Mouse (Mus musculus): ENCODE results near the gene Zfp280c. TPM values are rescaled to one million over a fixed set of nuclear protein-coding genes. Genes with fewer than 3 reads are reported as not detected.

The Zfp280c gene
- polyA plus RNA-seq (2014; fragmentation: Nextera tagmentation; extraction: Ambion mirVana): 12.7 and 12.9 TPM in 2 replicates

- Histone ChIP-seq H3K27me3 (ENCODE audit: control insufficient read depth, insufficient read depth, low read length) (no peaks in the 10 kb centered on the region), H3K4me2 (replicated peaks) (peak within 1 kb of the TSS; percentile 55), H3K4me3 (replicated peaks; ENCODE audit: low read length) (peak within 1 kb of the TSS; percentile 64), H3K9ac (peak within 1 kb of the TSS; percentile 79), H3K36me3 (replicated peaks; ENCODE audit: control insufficient read depth, insufficient read depth) (peaks cover 19% of the 10 kb centered on the region), H3K27ac (peak within 1 kb of the TSS; percentile 85), H3K4me1 (replicated peaks; ENCODE audit: control insufficient read depth, insufficient read depth, low read length) (peaks cover 6% of the 10 kb centered on the region; the same call in 1 of the 2 replicates), H3K9me3 (ENCODE audit: control insufficient read depth, low read length) (no peaks in the 10 kb centered on the region)
- ATAC-seq (ENCODE audit: low FRiP score): peak; percentile 90
- peak; percentile 66 for DNase-seq (ENCODE audit: low spot score)
- 19% methylated on average over 45 of the region's 45 CpGs for WGBS
Measured at GRCm38 (mm10) chrX:48594099-48594760, at the start of gene Zfp280c. Zfp280c (minus strand) TSS chrX:48594504.

GRCm38 (mm10) chrX:48637032-48637431 is 42.7 kb upstream of the Zfp280c start:
- Histone ChIP-seq H3K36me3 (replicated peaks; ENCODE audit: control insufficient read depth, insufficient read depth) (peaks cover 30% of the 10 kb centered on the region), H3K4me3 (replicated peaks; ENCODE audit: low read length) (no peak overlapping the region), H3K9ac (no peak overlapping the region), H3K4me1 (replicated peaks; ENCODE audit: control insufficient read depth, insufficient read depth, low read length) (no peaks in the 10 kb centered on the region), H3K27me3 (ENCODE audit: control insufficient read depth, insufficient read depth, low read length) (no peaks in the 10 kb centered on the region), H3K27ac (no peak overlapping the region), H3K9me3 (ENCODE audit: control insufficient read depth, low read length) (no peaks in the 10 kb centered on the region), H3K4me2 (replicated peaks) (no peak overlapping the region)
- 74% methylated on average over 2 of the region's 2 CpGs for WGBS
- no peak for DNase-seq (ENCODE audit: low spot score)
- ATAC-seq (ENCODE audit: low FRiP score): no peak

DNA sequence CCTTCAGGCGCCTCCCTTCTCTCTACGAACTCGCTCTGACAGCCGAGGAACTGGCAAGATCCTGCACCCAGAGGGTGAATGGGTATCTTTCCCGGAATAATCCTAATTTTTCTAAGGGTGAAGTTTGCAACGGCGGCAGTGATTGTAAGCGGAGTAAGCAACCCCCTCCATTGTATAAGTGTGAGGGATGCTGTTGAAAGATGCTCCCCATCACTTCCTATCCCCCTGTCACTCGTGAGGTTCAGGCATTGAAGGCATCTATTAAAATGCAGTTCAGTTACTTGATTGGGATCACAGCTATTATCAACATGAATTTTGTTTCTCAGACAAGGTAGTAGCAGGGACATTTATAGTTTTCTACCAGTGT is 29.7 kb upstream of the Zfp280c start:
- Histone ChIP-seq H3K4me1 (replicated peaks; ENCODE audit: control insufficient read depth, insufficient read depth, low read length) (0 out of 2 replicates have a peak, but pooled peaks cover 4% of the 10 kb centered on the region), H3K27me3 (ENCODE audit: control insufficient read depth, insufficient read depth, low read length) (no peaks in the 10 kb centered on the region), H3K4me2 (replicated peaks) (peak overlapping the region; percentile 53), H3K27ac (peak overlapping the region; percentile 83; the same call in 1 of the 2 replicates), H3K9ac (peak overlapping the region; percentile 51), H3K36me3 (replicated peaks; ENCODE audit: control insufficient read depth, insufficient read depth) (no peaks in the 10 kb centered on the region), H3K4me3 (replicated peaks; ENCODE audit: low read length) (peak overlapping the region; percentile 46), H3K9me3 (ENCODE audit: control insufficient read depth, low read length) (no peaks in the 10 kb centered on the region)
- WGBS: 21% methylated on average over 9 of the region's 9 CpGs
- DNase-seq (ENCODE audit: low spot score): no peak
- ATAC-seq (ENCODE audit: low FRiP score): peak; percentile 37

- Histone ChIP-seq H3K27me3 (ENCODE audit: control insufficient read depth, insufficient read depth, low read length) (no peaks in the 10 kb centered on the region), H3K27ac (peak within 1 kb of the TSS; percentile 83), H3K9ac (peak within 1 kb of the TSS; percentile 51), H3K4me1 (replicated peaks; ENCODE audit: control insufficient read depth, insufficient read depth, low read length) (0 out of 2 replicates have a peak, but pooled peaks cover 4% of the 10 kb centered on the region), H3K4me3 (replicated peaks; ENCODE audit: low read length) (peak within 1 kb of the TSS; percentile 46), H3K4me2 (replicated peaks) (peak within 1 kb of the TSS; percentile 53), H3K36me3 (replicated peaks; ENCODE audit: control insufficient read depth, insufficient read depth) (no peaks in the 10 kb centered on the region), H3K9me3 (ENCODE audit: control insufficient read depth, low read length) (no peaks in the 10 kb centered on the region)
- DNase-seq (ENCODE audit: low spot score) (peak; percentile 87), ATAC-seq (ENCODE audit: low FRiP score) (peak; percentile 97)
- WGBS: 19% methylated on average over 35 of the region's 38 CpGs
Measured at GRCm38 (mm10) chrX:48623379-48624053, 29.2 kb upstream of the Zfp280c start, which contains the start of gene Slc25a14. Slc25a14 (plus strand) TSS chrX:48623413.

DNA sequence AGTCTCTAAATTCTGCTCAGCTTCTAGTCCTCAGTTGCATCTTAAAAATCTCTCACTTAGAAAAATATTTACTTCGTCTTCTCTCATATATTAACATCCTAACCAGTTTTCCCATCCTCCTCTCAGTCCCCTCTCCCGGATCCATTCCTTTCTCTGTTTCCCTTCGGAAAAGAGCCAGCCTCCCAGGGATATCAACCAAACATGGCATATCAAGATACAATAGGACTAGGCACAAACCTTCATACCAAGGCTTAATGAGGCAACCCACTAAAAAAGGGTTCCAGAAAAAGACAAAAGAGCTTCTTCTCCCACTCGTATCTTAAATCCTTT is 28.7 kb upstream of the Zfp280c start:
- peak overlapping the region; percentile 51 for H3K9ac ChIP-seq
- 16% methylated on average over 4 of the region's 4 CpGs for WGBS
- no peaks in the 10 kb centered on the region for H3K36me3 ChIP-seq (replicated peaks; ENCODE audit: control insufficient read depth, insufficient read depth)
- H3K27me3 ChIP-seq (ENCODE audit: control insufficient read depth, insufficient read depth, low read length): no peaks in the 10 kb centered on the region
- H3K4me2 ChIP-seq (replicated peaks): peak overlapping the region; percentile 48
- DNase-seq (ENCODE audit: low spot score): no peak
- H3K4me1 ChIP-seq (replicated peaks; ENCODE audit: control insufficient read depth, insufficient read depth, low read length): 0 out of 2 replicates have a peak, but pooled peaks cover 4% of the 10 kb centered on the region
- H3K4me3 ChIP-seq (replicated peaks; ENCODE audit: low read length): peak overlapping the region; percentile 46
- no peak for ATAC-seq (ENCODE audit: low FRiP score)
- H3K27ac ChIP-seq: peak overlapping the region; percentile 83
- no peaks in the 10 kb centered on the region for H3K9me3 ChIP-seq (ENCODE audit: control insufficient read depth, low read length)

- 58% methylated on average over 2 of the region's 2 CpGs for WGBS
- Histone ChIP-seq H3K27me3 (ENCODE audit: control insufficient read depth, insufficient read depth, low read length) (no peaks in the 10 kb centered on the region), H3K9ac (no peak overlapping the region), H3K27ac (no peak overlapping the region), H3K9me3 (ENCODE audit: control insufficient read depth, low read length) (no peaks in the 10 kb centered on the region), H3K4me1 (replicated peaks; ENCODE audit: control insufficient read depth, insufficient read depth, low read length) (no peaks in the 10 kb centered on the region), H3K4me3 (replicated peaks; ENCODE audit: low read length) (no peak overlapping the region), H3K4me2 (replicated peaks) (no peak overlapping the region), H3K36me3 (replicated peaks; ENCODE audit: control insufficient read depth, insufficient read depth) (no peaks in the 10 kb centered on the region)
- DNase-seq (ENCODE audit: low spot score) (no peak), ATAC-seq (ENCODE audit: low FRiP score) (no peak)
Measured at GRCm38 (mm10) chrX:48604872-48605271, 10.6 kb upstream of the Zfp280c start.

DNA sequence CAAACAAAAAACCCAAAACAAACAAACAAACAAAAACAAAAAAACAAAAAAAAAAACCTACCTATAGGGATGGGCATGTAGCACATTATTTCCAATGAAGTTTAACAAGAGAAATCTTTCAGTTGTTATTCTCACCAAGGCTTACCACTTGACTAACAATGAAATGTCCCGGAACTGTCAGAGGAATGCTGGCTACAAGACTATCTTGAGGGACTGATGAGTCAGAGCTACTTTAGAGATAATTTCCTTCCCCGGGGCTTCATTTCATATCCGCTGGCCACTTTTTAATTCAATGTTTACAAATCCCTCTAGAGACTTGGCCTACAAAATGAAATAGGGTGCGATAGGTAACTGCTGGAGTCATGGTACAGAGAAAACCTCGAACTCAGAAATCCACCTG is 2.6 kb upstream of the Zfp280c start:
- Histone ChIP-seq H3K4me2 (replicated peaks) (no peak overlapping the region), H3K9ac (no peak overlapping the region), H3K9me3 (ENCODE audit: control insufficient read depth, low read length) (no peaks in the 10 kb centered on the region), H3K4me1 (replicated peaks; ENCODE audit: control insufficient read depth, insufficient read depth, low read length) (peaks cover 6% of the 10 kb centered on the region; the same call in 1 of the 2 replicates), H3K27ac (no peak overlapping the region), H3K27me3 (ENCODE audit: control insufficient read depth, insufficient read depth, low read length) (no peaks in the 10 kb centered on the region), H3K4me3 (replicated peaks; ENCODE audit: low read length) (no peak overlapping the region), H3K36me3 (replicated peaks; ENCODE audit: control insufficient read depth, insufficient read depth) (no peaks in the 10 kb centered on the region)
- no peak for ATAC-seq (ENCODE audit: low FRiP score)
- no peak for DNase-seq (ENCODE audit: low spot score)
- 89% methylated on average over 5 of the region's 5 CpGs for WGBS

- DNase-seq (ENCODE audit: low spot score) (no peak), ATAC-seq (ENCODE audit: low FRiP score) (no peak)
- Histone ChIP-seq H3K36me3 (replicated peaks; ENCODE audit: control insufficient read depth, insufficient read depth) (peaks cover 1% of the 10 kb centered on the region), H3K4me2 (replicated peaks) (no peak overlapping the region), H3K27ac (no peak overlapping the region), H3K9me3 (ENCODE audit: control insufficient read depth, low read length) (no peaks in the 10 kb centered on the region), H3K4me3 (replicated peaks; ENCODE audit: low read length) (no peak overlapping the region), H3K9ac (no peak overlapping the region), H3K4me1 (replicated peaks; ENCODE audit: control insufficient read depth, insufficient read depth, low read length) (peaks cover 6% of the 10 kb centered on the region; the same call in 1 of the 2 replicates), H3K27me3 (ENCODE audit: control insufficient read depth, insufficient read depth, low read length) (no peaks in the 10 kb centered on the region)
- WGBS: 84% methylated on average over 9 of the region's 9 CpGs
Measured at GRCm38 (mm10) chrX:48596053-48596452, 1.7 kb upstream of the Zfp280c start.

GRCm38 (mm10) chrX:48593721-48594098 is 594 bp downstream of the Zfp280c start:
- Histone ChIP-seq H3K36me3 (replicated peaks; ENCODE audit: control insufficient read depth, insufficient read depth) (peaks cover 24% of the 10 kb centered on the region), H3K4me1 (replicated peaks; ENCODE audit: control insufficient read depth, insufficient read depth, low read length) (peaks cover 6% of the 10 kb centered on the region; the same call in 1 of the 2 replicates), H3K9ac (peak overlapping the region; percentile 79), H3K4me2 (replicated peaks) (peak overlapping the region; percentile 55), H3K27ac (peak overlapping the region; percentile 85), H3K9me3 (ENCODE audit: control insufficient read depth, low read length) (no peaks in the 10 kb centered on the region), H3K4me3 (replicated peaks; ENCODE audit: low read length) (peak overlapping the region; percentile 64), H3K27me3 (ENCODE audit: control insufficient read depth, insufficient read depth, low read length) (no peaks in the 10 kb centered on the region)
- ATAC-seq (ENCODE audit: low FRiP score) (peak; percentile 58), DNase-seq (ENCODE audit: low spot score) (no peak)
- 26% methylated on average over 12 of the region's 15 CpGs for WGBS

Data from hindbrain, embryonic 14.5 days (tissue).